Mouse (Mus musculus): ENCODE results near the gene Ctsk. TPM values are rescaled to one million over a fixed set of nuclear protein-coding genes. Genes with fewer than 3 reads are reported as not detected.
"Not testable (repeated sequence)": the region's sequence is repeated elsewhere in the genome, so short reads cannot be mapped to it uniquely, and the experiment has no call there.

Gene Ctsk
- total RNA-seq, 1 experiment from 2014 or later, result not detected

DNA sequence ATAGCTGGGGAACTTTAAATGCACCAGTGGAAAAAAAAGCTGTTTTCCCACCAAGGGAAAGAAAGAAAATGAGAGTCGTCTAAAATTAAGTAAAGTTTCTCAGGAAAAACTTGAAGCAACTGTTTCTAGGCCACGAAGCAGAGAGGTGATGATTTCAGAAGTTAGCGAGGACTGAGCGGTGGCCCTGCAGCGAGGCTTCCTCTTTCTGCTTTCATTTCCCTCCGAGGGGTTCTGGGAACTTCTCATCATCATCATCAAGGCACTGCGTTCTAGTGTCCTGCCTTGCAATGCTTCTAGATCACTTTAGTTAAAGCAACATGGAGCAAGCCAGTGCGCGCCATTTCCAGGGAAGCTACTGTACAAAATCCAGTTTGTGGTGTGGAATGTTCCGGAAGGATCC lies 22.1 kb downstream of the Ctsk start:
- no peak for ATAC-seq (replicated peaks; ENCODE audit: low read depth, poor library complexity, severe bottlenecking)

DNA sequence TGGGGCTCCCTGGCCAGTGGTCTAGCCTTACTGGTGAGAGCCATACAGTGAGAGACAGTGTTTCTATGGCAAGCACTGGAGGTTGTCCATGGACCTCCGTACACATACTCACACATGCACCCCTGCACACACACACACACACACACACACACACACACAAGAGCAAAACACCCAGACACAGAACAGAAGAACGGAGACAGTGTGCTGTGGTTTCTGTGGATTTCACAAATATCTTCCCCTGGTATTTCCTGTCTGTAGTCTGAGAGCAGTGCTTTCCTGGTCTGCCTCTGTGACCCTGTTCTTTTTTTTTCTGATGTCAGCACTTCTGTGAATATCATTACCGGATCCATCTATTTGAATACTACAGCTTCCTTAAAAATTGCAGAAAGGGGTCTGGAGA lies 24.6 kb downstream of the Ctsk start:
- peak; percentile 71 for ATAC-seq (replicated peaks; ENCODE audit: low read depth, poor library complexity, severe bottlenecking)

DNA sequence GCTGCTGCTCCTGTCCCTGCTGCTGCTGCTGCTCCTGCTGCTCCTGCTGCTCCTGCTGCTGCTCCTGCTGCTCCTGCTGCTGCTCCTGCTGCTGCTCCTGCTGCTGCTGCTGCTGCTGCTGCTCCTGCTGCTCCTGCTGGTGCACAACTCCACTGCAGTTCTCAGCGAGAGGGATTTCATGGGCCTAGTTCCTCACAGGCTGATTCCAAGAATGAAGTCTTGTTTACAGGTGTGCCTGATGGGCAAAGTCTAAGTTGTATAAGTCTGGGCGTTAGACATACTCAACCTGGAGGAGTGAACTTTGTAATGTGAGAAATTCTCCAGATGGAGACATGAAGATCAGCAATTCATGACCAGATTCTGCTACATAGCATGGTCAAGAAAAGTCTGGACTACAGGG lies 25.6 kb downstream of the Ctsk start:
- ATAC-seq (replicated peaks; ENCODE audit: low read depth, poor library complexity, severe bottlenecking), result no peak

DNA sequence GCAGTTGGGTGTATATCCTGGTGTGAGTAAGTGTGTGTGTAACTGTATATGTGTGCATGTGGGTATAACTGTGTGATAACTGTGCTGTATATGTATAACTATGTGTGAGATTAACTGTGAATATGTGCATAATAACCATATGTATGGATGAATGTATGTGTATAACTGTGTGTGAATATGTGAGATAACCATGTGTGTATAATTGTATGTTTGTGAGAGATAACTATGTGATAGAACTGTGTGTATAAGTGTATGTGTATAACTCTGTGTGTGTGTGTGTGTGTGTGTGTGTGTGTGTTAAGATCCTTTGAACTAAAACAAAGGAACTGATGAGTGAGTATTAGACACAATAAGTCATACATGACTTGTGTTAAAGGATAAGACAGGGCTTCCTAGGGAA lies 27.1 kb downstream of the Ctsk start:
- no peak for ATAC-seq (replicated peaks; ENCODE audit: low read depth, poor library complexity, severe bottlenecking)

DNA sequence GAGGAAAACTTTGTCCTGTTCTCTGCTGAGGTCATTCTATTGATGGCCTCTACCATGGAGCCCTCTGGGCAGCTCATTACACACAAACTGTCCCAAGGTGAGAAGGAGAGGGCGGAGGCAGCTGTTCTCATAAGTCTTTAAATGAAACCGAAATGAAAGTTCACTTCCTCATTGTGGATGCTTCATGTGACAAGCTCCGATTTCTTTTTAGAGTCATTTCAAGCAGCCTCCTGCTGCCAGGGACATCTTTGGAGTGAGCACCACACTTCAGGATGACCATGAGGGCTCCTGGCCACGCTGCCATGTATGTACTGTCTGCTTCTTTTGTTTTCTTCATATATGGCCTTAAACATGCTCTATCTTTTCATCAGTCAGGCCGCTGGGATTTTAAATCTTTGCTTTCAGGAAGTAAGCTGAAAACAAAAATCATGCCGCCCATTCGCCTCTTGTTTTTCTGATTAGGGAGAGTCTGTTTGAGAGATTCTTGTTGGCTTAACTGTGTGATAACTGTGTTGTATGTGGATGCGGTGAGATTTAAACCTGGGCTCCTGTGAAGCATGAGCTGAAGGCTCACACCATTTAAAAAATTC lies 27.7 kb downstream of the Ctsk start, which contains the start of gene Ctss:
Ctss (plus strand) TSS at position 165 of the 590 bp plus-strand sequence.
- peak; percentile 20 for ATAC-seq (replicated peaks; ENCODE audit: low read depth, poor library complexity, severe bottlenecking)

DNA sequence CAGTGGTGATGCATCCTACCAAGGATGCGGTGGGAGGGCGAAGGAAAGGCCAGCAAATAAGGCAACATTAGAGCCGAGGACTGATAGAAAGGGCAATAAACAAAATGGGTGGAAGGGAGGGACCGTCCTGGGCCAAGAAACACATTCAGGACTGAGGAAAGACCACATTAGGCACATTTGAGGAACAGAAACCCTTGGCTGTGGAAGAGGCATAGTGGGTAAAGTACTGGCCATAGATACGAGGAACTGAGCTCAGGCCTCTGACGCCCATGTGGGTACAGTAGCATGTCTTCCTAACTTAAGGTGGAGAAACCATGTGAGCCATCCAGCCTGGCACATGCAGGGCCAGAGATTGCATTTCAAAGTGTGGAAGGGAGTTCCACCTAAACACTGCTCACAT lies 30.8 kb downstream of the Ctsk start:
- ATAC-seq (replicated peaks; ENCODE audit: low read depth, poor library complexity, severe bottlenecking), result peak; percentile 96

DNA sequence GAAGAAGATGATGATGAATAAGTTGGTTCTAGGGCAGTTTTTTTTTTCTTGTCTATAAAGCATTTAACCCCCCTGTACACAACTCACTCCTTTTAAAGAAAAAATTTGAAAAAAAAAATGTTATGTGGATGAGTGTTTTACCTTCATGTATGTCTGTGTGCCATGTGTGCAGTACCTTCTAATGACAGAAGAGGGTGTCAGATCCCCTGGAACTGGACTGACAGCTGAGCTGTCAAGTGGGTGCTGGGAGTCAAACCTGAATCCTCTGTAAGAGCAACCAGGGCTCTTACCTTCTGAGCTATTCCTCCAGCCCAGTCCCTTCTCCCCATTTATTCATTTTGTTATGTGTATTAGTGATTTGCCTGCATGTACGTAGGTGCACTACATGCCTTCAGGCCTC lies 32.0 kb downstream of the Ctsk start:
- ATAC-seq (replicated peaks; ENCODE audit: low read depth, poor library complexity, severe bottlenecking), result no peak

DNA sequence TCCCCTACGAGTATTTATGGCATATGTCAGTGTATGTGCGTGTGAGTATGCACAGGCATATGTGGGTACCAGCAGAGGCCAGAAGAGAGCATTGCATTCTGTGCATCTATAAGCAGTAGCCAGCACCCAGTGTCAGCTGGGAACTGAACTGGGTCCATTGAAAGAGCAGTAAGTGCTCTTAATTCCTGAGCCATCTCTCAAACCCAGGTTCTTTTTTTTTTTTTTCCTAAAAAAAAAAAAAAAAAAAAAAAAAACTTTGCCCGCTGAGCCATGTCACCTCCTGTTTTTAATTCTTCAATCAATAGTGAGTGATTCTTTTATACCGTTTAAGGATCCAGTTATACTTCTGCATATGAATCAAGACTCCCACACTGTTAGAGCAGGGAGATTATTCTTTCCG lies 34.3 kb downstream of the Ctsk start:
- no peak for ATAC-seq (replicated peaks; ENCODE audit: low read depth, poor library complexity, severe bottlenecking)

DNA sequence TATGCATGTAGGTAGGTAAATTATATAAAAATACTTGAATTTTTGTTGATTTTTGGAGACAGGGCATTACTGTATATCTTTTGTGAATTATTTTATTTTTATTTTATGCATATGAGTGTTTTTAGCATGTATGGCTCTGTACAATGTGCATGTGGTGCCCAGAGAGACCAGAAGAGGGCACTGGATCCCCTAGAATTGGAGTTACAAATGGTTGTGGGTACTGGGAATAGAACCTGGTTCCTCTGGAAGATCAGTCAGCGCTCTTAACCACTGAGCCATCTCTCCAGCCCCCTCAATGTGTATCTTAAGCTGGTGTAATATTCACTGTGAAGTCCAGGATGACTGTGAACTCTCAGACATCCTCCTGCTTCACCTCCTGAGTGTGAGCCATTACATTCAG lies 35.9 kb downstream of the Ctsk start:
- ATAC-seq (replicated peaks; ENCODE audit: low read depth, poor library complexity, severe bottlenecking), result no peak

DNA sequence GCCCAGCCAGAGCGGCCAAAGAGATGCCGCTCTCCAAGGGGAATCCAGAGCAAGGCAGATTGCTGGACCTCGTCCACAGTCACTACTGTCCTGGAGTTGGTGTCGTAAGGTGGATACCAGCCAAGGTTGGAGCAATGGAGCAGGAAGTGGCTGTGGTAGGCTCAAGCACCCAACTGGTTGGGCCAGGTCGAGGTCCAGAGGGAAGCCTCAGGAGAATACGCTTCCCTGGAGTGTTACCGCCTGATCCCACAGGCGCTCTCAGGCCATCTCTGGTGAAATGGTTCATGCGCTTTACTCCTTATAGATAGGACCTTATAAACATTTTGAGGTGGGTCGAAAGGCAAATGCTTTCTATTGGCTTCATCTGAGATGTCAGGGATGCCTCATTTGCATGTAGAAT lies 39.9 kb downstream of the Ctsk start:
- ATAC-seq (replicated peaks; ENCODE audit: low read depth, poor library complexity, severe bottlenecking), result no peak

DNA sequence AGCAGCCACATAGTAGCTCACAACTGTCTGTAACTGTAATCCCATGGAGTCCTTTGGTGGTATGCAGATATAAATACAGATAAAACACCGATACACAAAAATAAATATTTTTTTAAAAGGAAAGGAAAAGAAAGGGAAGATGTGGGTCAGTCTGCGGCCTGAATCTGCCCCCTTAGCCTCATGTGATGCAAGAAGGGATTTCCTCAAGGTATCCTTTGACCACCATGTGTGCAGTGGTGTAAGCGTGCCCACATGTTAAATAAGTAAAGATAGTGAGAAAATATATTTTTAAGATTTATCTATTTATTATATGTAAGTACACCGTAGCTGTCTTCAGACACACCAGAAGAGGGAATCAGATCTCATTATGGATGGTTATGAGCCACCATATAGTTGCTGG lies 40.8 kb downstream of the Ctsk start:
- ATAC-seq (replicated peaks; ENCODE audit: low read depth, poor library complexity, severe bottlenecking), result no peak

DNA sequence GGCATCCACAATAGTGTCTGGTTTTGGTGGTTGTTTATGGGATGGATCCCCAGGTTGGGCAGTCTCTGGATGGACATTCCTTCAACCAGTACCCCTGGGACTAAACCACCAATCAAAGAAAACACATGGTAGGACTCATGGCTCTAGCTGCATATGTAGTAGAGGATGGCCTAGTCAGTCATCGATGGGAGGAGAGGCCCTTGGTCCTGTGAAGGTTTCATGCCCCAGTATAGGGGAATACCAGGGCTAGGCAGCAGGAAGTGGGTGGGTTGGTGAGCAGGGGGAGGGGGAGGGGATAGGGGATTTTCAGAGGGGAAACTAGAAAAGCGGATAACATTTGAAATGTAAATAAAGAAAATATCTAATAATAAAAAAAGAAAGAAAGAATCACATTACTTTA lies 42.1 kb downstream of the Ctsk start:
- ATAC-seq (replicated peaks; ENCODE audit: low read depth, poor library complexity, severe bottlenecking), result not testable (repeated sequence)

DNA sequence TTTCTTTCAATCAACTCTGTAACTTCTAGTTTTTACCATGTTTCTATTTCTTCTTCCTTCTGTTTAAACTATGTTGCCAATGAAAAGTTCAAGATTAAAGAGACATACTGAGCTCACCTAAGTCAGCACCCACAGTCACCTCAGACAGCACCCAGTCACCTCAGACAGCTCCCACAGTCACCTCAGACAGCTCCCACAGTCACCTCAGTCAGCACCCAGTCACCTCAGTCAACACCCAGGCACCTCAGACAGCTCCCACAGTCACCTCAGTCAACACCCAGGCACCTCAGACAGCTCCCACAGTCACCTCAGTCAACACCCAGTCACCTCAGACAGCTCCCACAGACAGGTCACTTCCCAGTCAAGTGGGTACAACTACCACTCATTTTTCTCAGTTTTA lies 43.1 kb downstream of the Ctsk start:
- ATAC-seq (replicated peaks; ENCODE audit: low read depth, poor library complexity, severe bottlenecking), result no peak

DNA sequence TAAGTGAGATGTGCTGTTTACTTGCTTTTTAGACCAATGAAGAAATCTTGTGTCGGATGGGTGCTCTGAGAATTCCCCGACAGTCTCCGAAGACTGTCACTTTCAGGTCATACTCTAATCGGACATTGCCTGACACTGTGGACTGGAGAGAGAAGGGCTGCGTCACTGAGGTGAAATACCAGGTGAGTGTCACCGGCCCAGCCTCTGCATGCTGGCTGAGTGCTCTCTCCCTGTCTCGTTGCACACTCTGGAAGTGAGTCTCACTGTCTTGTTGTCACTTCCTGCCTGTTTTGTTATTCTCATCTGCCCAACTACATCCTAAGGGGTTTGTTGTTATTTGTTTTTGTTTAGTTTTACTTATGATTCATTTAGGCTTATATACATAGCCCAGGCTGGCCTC lies 43.9 kb downstream of the Ctsk start:
- ATAC-seq (replicated peaks; ENCODE audit: low read depth, poor library complexity, severe bottlenecking), result no peak

DNA sequence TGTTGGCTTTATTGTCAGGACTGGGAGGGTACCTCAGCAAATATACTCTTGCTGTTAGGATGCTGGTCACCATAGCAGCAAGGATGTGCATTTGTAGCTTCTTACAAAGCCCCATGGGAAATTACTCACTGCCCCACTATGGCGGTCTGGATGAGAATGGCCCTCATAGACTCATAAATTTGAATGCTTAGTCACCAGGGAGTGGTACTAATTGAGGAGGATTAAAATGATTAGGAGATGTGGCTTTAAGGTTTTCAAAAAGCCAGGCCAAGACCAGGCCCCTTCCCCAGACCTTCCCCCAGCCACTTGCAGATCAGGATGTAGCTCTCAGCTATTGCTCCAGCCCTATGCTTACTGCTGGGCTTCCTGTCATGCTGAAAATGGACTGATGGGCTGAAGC lies 51.1 kb downstream of the Ctsk start:
- no peak for ATAC-seq (replicated peaks; ENCODE audit: low read depth, poor library complexity, severe bottlenecking)

DNA sequence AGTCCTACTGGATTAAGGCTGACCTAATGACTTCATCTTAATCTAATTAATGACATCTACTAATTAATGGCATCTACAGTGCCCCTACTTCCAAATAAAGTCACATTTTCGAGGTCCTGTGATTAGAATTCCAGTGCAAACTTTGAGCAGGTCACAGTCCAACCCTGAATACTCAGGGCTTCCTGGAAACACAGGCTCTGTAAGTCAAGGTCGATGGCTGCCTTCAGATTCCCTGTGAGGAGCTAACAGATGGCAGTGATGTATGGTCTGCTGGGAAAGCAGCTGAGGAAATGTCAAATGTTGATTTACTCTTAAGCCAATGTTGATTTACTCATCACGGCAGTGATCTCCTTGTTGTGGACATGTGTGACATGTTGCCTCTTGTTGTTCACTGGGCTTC lies 54.9 kb downstream of the Ctsk start:
- no peak for ATAC-seq (replicated peaks; ENCODE audit: low read depth, poor library complexity, severe bottlenecking)

Other genes starting within 250 kb of the Ctsk start
- gene Bnipl, start 248.1 kb upstream of the Ctsk start, total RNA-seq (2017), result not detected in 2 replicates
- 26.2 and 31.4 TPM in 2 replicates for gene Mindy1, start 217.9 kb upstream of the Ctsk start, total RNA-seq (2017)
- gene Prune1, start 217.2 kb upstream of the Ctsk start, total RNA-seq (2017), result 8.4 and 10.3 TPM in 2 replicates
- 5.9 and 12.1 TPM in 2 replicates for gene Anxa9, start 192.1 kb upstream of the Ctsk start, total RNA-seq (2017)
- gene Cers2, start 184.5 kb upstream of the Ctsk start, total RNA-seq (2017), result 94.9 and 102 TPM in 2 replicates
- 35.8 and 44.9 TPM in 2 replicates for gene Setdb1, start 142.1 kb upstream of the Ctsk start, total RNA-seq (2017)
- not detected in 2 replicates for gene 4930558C23Rik, start 96.4 kb upstream of the Ctsk start, total RNA-seq (2017)
- 24.9 and 31.3 TPM in 2 replicates for gene Arnt, start 64.9 kb upstream of the Ctsk start, total RNA-seq (2017)
- 74.8 and 75.3 TPM in 2 replicates for gene Ctss, start 27.5 kb downstream of the Ctsk start, total RNA-seq (2017)
- not detected in 2 replicates for gene Hormad1, start 60.4 kb downstream of the Ctsk start, total RNA-seq (2017)
- 65.9 and 72.7 TPM in 2 replicates for gene Golph3l, start 89.7 kb downstream of the Ctsk start, total RNA-seq (2017)
- gene Ensa, start 125.7 kb downstream of the Ctsk start, total RNA-seq (2017), result 79.4 and 79.7 TPM in 2 replicates
- gene Mcl1, start 159.5 kb downstream of the Ctsk start, total RNA-seq (2017), result 141 and 159 TPM in 2 replicates
- 0.37 TPM in 1 of 2 replicates, not detected in the other for gene Adamtsl4, start 188.7 kb downstream of the Ctsk start, total RNA-seq (2017)
- not detected in 2 replicates for gene Ecm1, start 240.3 kb downstream of the Ctsk start, total RNA-seq (2017)